Mouse (Mus musculus): ENCODE measurements around the gene Psg28.
"Not testable (repeated sequence)": the region's sequence is repeated elsewhere in the genome, so short reads cannot be mapped to it uniquely, and the experiment has no call there.

DNA sequence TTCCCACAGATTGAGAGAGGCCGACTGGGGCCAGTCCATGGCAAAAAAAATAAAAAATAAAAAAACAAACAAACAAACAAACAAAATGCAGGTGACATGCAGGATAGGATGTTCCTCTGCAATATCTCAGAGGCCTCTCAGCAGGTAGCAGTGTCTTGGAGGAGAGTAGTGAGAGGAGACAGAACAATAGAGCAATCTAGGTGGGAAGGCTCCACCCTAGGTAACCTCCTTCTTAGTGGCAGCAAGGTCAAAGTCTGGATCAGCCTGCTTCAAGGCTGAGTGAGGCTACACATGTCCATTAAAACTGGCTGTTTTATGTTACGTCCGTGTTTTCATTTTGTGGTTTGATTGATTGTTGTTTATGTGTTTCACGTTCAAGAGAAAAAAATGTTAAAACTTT is 40.4 kb downstream of the Psg28 start:
- TF ChIP-seq EP300 (optimal IDR thresholded peaks at IDR 0.05); CTCF (IDR thresholded peaks at IDR 0.05; ENCODE audit: low read depth): not testable (repeated sequence)

Measured in stomach, postnatal 0 days (tissue).